Mouse (Mus musculus): ENCODE data around the gene Wfdc18. TPM values are rescaled to one million over a fixed set of nuclear protein-coding genes. Genes with fewer than 3 reads are reported as not detected.

The Wfdc18 gene
- polyA plus RNA-seq (2014; fragmentation: Nextera tagmentation; extraction: Ambion mirVana) = not detected in 2 replicates

DNA sequence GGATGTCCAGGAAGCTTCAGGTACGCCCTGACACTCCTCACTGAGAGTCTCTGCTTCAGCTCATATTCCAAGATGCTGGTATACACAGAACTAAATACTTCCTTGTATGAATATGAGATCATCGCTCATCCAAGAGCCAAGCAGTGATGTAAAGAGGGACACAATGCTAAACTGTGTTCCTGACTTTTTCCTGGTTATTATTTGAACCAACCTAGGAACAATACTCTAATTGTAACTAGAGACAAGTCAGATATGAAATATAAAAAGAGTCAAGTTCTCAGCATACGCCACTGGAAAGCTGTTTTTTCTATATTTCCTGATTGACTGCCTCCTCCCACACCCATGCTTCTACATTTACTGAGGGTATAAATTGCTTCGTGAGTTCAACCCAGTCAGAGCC lies at the start of gene Wfdc18:
Wfdc18 (plus strand) TSS at position 301 of the 400 bp plus-strand sequence.
- no peak for ATAC-seq
- no peak within 1 kb of the TSS for H3K27ac ChIP-seq (ENCODE audit: low read depth, low read length)
- no peaks in the 10 kb centered on the region for H3K27me3 ChIP-seq (replicated peaks; ENCODE audit: control insufficient read depth, insufficient read depth, low read length)
- no peak within 1 kb of the TSS for H3K9ac ChIP-seq (ENCODE audit: low read length)
- DNase-seq (ENCODE audit: low spot score) = no peak
- 71% methylated on average over 4 of the region's 4 CpGs for WGBS
- no peak within 1 kb of the TSS for H3K4me3 ChIP-seq (ENCODE audit: low read depth, low read length)
- H3K4me1 ChIP-seq (ENCODE audit: control insufficient read depth, insufficient read depth, low read length) = no peaks in the 10 kb centered on the region
- no peak within 1 kb of the TSS for H3K4me2 ChIP-seq (ENCODE audit: low read length)
- no peaks in the 10 kb centered on the region for H3K9me3 ChIP-seq (replicated peaks; ENCODE audit: control insufficient read depth, low read length)
- no peaks in the 10 kb centered on the region for H3K36me3 ChIP-seq (ENCODE audit: control insufficient read depth, insufficient read depth, low read length)

- no peaks in the 10 kb centered on the region for H3K4me1 ChIP-seq (ENCODE audit: control insufficient read depth, insufficient read depth, low read length)
- no peaks in the 10 kb centered on the region for H3K36me3 ChIP-seq (ENCODE audit: control insufficient read depth, insufficient read depth, low read length)
- DNase-seq (ENCODE audit: low spot score) (no peak), ATAC-seq (no peak)
- no peak within 1 kb of the TSS for H3K9ac ChIP-seq (ENCODE audit: low read length)
- no peaks in the 10 kb centered on the region for H3K9me3 ChIP-seq (replicated peaks; ENCODE audit: control insufficient read depth, low read length)
- H3K27me3 ChIP-seq (replicated peaks; ENCODE audit: control insufficient read depth, insufficient read depth, low read length) = no peaks in the 10 kb centered on the region
- H3K4me3 ChIP-seq (ENCODE audit: low read depth, low read length) = no peak within 1 kb of the TSS
- no peak within 1 kb of the TSS for H3K4me2 ChIP-seq (ENCODE audit: low read length)
- 81% methylated on average over 6 of the region's 6 CpGs for WGBS
- H3K27ac ChIP-seq (ENCODE audit: low read depth, low read length) = no peak within 1 kb of the TSS
Observed at GRCm38 (mm10) chr11:83662204-83662603, 46.6 kb upstream of the Wfdc18 start, which contains the start of gene Ccl4. Gene Ccl4, plus strand, starts transcription at chr11:83662584.

- ATAC-seq = no peak
Observed at GRCm38 (mm10) chr11:83663532-83663931, 45.3 kb upstream of the Wfdc18 start.

DNA sequence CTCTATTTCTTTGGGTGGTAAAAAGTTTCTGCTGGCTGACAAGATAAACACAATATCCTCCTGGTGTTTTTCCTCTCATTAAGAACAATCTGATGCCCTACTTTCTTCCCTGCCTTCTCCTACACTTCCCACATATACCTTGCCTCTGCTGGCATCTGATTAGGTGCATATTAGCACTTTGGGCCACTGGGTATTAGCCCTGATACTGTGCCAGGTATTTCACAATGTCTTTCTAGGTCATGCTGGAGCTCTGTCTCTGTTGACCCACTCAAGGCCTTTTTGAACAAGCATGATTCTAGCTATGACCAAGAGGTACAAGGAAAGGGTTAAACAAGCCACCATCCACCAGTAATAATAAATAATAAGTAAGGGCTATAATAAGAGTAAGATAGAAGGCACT lies 37.1 kb upstream of the Wfdc18 start:
- Histone ChIP-seq H3K4me2 (ENCODE audit: low read length) (no peak overlapping the region), H3K9ac (ENCODE audit: low read length) (no peak overlapping the region), H3K36me3 (ENCODE audit: control insufficient read depth, insufficient read depth, low read length) (no peaks in the 10 kb centered on the region), H3K4me1 (ENCODE audit: control insufficient read depth, insufficient read depth, low read length) (no peaks in the 10 kb centered on the region), H3K4me3 (ENCODE audit: low read depth, low read length) (no peak overlapping the region), H3K9me3 (replicated peaks; ENCODE audit: control insufficient read depth, low read length) (no peaks in the 10 kb centered on the region), H3K27ac (ENCODE audit: low read depth, low read length) (no peak overlapping the region), H3K27me3 (replicated peaks; ENCODE audit: control insufficient read depth, insufficient read depth, low read length) (no peaks in the 10 kb centered on the region)
- no peak for ATAC-seq
- DNase-seq (ENCODE audit: low spot score) = no peak

More at GRCm38 (mm10) chr11:83663532-83663931, 45.3 kb upstream of the Wfdc18 start:
- 91% methylated on average over 5 of the region's 5 CpGs for WGBS
- Histone ChIP-seq H3K36me3 (ENCODE audit: control insufficient read depth, insufficient read depth, low read length) (no peaks in the 10 kb centered on the region), H3K27ac (ENCODE audit: low read depth, low read length) (no peak overlapping the region), H3K4me2 (ENCODE audit: low read length) (no peak overlapping the region), H3K4me3 (ENCODE audit: low read depth, low read length) (no peak overlapping the region), H3K4me1 (ENCODE audit: control insufficient read depth, insufficient read depth, low read length) (no peaks in the 10 kb centered on the region), H3K9me3 (replicated peaks; ENCODE audit: control insufficient read depth, low read length) (no peaks in the 10 kb centered on the region), H3K9ac (ENCODE audit: low read length) (no peak overlapping the region), H3K27me3 (replicated peaks; ENCODE audit: control insufficient read depth, insufficient read depth, low read length) (no peaks in the 10 kb centered on the region)
- DNase-seq (ENCODE audit: low spot score) = no peak

DNA sequence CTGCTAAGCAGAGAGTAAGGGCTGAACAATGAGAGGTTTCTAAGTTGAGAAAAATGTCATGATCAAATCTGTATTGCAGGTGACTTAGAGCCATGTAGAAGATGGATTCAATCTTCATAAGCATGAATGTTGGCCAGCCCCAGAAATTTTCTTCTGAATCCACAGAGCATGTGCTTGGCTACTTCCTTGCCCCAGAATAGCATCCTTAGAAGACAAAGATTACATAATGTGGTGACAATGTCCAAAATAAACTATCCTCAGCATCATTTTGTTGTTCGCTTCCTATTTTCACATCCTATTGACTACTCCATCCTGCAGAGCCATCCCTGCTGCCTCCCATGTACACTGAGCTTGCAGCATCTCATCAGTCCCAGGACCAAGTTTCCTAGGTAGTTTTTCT lies 33.1 kb upstream of the Wfdc18 start:
- 97% methylated on average over 1 of the region's 1 CpGs for WGBS
- Histone ChIP-seq H3K9me3 (replicated peaks; ENCODE audit: control insufficient read depth, low read length) (no peaks in the 10 kb centered on the region), H3K4me3 (ENCODE audit: low read depth, low read length) (no peak overlapping the region), H3K9ac (ENCODE audit: low read length) (no peak overlapping the region), H3K27ac (ENCODE audit: low read depth, low read length) (no peak overlapping the region), H3K36me3 (ENCODE audit: control insufficient read depth, insufficient read depth, low read length) (no peaks in the 10 kb centered on the region), H3K4me2 (ENCODE audit: low read length) (no peak overlapping the region), H3K27me3 (replicated peaks; ENCODE audit: control insufficient read depth, insufficient read depth, low read length) (no peaks in the 10 kb centered on the region), H3K4me1 (ENCODE audit: control insufficient read depth, insufficient read depth, low read length) (no peaks in the 10 kb centered on the region)
- DNase-seq (ENCODE audit: low spot score) (no peak), ATAC-seq (no peak)

DNA sequence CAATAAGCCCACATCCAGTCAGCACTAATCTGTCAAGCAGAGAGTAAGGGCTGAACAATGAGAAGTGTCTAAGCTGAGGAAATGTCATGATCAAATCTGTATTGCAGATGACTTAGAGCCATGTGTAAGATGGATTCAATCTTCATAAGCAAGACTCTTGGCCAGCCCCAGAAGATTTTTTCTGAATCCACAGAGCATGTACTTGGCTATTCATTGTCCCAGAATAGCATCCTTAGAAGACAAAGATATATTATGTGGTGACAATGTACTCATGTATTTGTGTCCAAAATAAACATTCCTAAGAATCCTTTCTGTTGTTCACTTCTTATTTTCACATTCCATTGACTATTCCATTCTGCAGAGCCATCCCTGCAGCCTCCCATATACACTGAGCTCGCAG lies 18.9 kb upstream of the Wfdc18 start:
- 84% methylated on average over 1 of the region's 1 CpGs for WGBS
- no peaks in the 10 kb centered on the region for H3K9me3 ChIP-seq (replicated peaks; ENCODE audit: control insufficient read depth, low read length)
- ATAC-seq (no peak), DNase-seq (ENCODE audit: low spot score) (no peak)
- no peak overlapping the region for H3K9ac ChIP-seq (ENCODE audit: low read length)
- no peaks in the 10 kb centered on the region for H3K36me3 ChIP-seq (ENCODE audit: control insufficient read depth, insufficient read depth, low read length)
- no peaks in the 10 kb centered on the region for H3K4me1 ChIP-seq (ENCODE audit: control insufficient read depth, insufficient read depth, low read length)
- H3K4me2 ChIP-seq (ENCODE audit: low read length) = no peak overlapping the region
- H3K4me3 ChIP-seq (ENCODE audit: low read depth, low read length) = no peak overlapping the region
- no peaks in the 10 kb centered on the region for H3K27me3 ChIP-seq (replicated peaks; ENCODE audit: control insufficient read depth, insufficient read depth, low read length)
- no peak overlapping the region for H3K27ac ChIP-seq (ENCODE audit: low read depth, low read length)

DNA sequence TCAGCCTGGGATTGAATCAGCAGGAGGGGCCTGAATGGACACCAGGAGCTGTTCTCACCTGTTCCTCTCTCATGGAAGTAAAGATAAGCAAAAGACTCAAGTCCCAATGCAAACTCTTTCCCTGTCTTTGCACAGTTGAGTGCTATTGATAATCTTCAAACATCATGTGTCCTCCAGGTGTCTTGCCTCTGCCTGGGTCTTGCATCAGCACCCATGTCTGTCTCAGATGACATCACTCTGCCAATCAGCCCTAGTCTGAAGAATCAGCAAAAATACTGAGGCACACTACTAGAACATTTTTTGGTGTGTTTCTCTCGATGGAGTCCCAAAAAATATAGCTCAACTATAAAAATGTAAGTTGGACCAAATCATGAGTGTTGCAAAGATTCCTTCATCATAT lies 16.8 kb upstream of the Wfdc18 start:
- Histone ChIP-seq H3K9me3 (replicated peaks; ENCODE audit: control insufficient read depth, low read length) (no peaks in the 10 kb centered on the region), H3K4me3 (ENCODE audit: low read depth, low read length) (no peak overlapping the region), H3K4me2 (ENCODE audit: low read length) (no peak overlapping the region), H3K27me3 (replicated peaks; ENCODE audit: control insufficient read depth, insufficient read depth, low read length) (no peaks in the 10 kb centered on the region), H3K9ac (ENCODE audit: low read length) (no peak overlapping the region), H3K27ac (ENCODE audit: low read depth, low read length) (no peak overlapping the region), H3K36me3 (ENCODE audit: control insufficient read depth, insufficient read depth, low read length) (no peaks in the 10 kb centered on the region), H3K4me1 (ENCODE audit: control insufficient read depth, insufficient read depth, low read length) (no peaks in the 10 kb centered on the region)
- DNase-seq (ENCODE audit: low spot score) (no peak), ATAC-seq (no peak)
- 62% methylated on average over 1 of the region's 1 CpGs for WGBS

- DNase-seq (ENCODE audit: low spot score) = no peak
- H3K4me2 ChIP-seq (ENCODE audit: low read length) = no peak within 1 kb of the TSS
- H3K27me3 ChIP-seq (replicated peaks; ENCODE audit: control insufficient read depth, insufficient read depth, low read length) = no peaks in the 10 kb centered on the region
- H3K36me3 ChIP-seq (ENCODE audit: control insufficient read depth, insufficient read depth, low read length) = no peaks in the 10 kb centered on the region
- 76% methylated on average over 1 of the region's 1 CpGs for WGBS
- H3K4me3 ChIP-seq (ENCODE audit: low read depth, low read length) = no peak within 1 kb of the TSS
- no peak within 1 kb of the TSS for H3K27ac ChIP-seq (ENCODE audit: low read depth, low read length)
- ATAC-seq = no peak
- no peaks in the 10 kb centered on the region for H3K4me1 ChIP-seq (ENCODE audit: control insufficient read depth, insufficient read depth, low read length)
- no peak within 1 kb of the TSS for H3K9ac ChIP-seq (ENCODE audit: low read length)
- no peaks in the 10 kb centered on the region for H3K9me3 ChIP-seq (replicated peaks; ENCODE audit: control insufficient read depth, low read length)
Observed at GRCm38 (mm10) chr11:83703705-83704104, 5.1 kb upstream of the Wfdc18 start, which contains the start of gene Wfdc17. Gene Wfdc17, plus strand, starts transcription at chr11:83703991.

GRCm38 (mm10) chr11:83709683-83710082 lies 868 bp downstream of the Wfdc18 start:
- H3K4me3 ChIP-seq (ENCODE audit: low read depth, low read length) = no peak overlapping the region
- H3K9ac ChIP-seq (ENCODE audit: low read length) = no peak overlapping the region
- no peaks in the 10 kb centered on the region for H3K36me3 ChIP-seq (ENCODE audit: control insufficient read depth, insufficient read depth, low read length)
- H3K4me1 ChIP-seq (ENCODE audit: control insufficient read depth, insufficient read depth, low read length) = no peaks in the 10 kb centered on the region
- DNase-seq (ENCODE audit: low spot score) = no peak
- H3K4me2 ChIP-seq (ENCODE audit: low read length) = no peak overlapping the region
- H3K27ac ChIP-seq (ENCODE audit: low read depth, low read length) = no peak overlapping the region
- WGBS = 92% methylated on average over 5 of the region's 5 CpGs
- no peaks in the 10 kb centered on the region for H3K27me3 ChIP-seq (replicated peaks; ENCODE audit: control insufficient read depth, insufficient read depth, low read length)
- no peak for ATAC-seq
- no peaks in the 10 kb centered on the region for H3K9me3 ChIP-seq (replicated peaks; ENCODE audit: control insufficient read depth, low read length)

Data from forebrain, embryonic 14.5 days (tissue).